Mouse (Mus musculus) embryonic stem cell, embryonic (primary cell): ENCODE measurements at regions not wholly inside any gene's neighbourhood (a gene's known extent, or its start where the extent isn't known, plus 50 kb on each side); places are given as distances from the start of the nearest gene placed in this dataset.

ENCODE experiments used
- CTCF ChIA-PET, 4 experiments: fragments of 300-600 bp in 2 of 4; fragments of 350-600 bp in 2 of 4; sonication (Branson Sonifier 250); formaldehyde crosslinking; loops; one replicate each; lab custom pipeline; 2022; ENCODE audit warnings: inconsistent platforms in 2 of 4; lab: Charles Lee
- POLR2A ChIA-PET, 4 experiments: fragments of 300-600 bp in 2 of 4; fragments of 350-600 bp in 2 of 4; sonication (Branson Sonifier 250); formaldehyde crosslinking; loops; one replicate each; lab custom pipeline; 2022; ENCODE audit warnings: antibody characterized with exemption in 4 of 4, inconsistent platforms in 1 of 4; lab: Charles Lee

DNA sequence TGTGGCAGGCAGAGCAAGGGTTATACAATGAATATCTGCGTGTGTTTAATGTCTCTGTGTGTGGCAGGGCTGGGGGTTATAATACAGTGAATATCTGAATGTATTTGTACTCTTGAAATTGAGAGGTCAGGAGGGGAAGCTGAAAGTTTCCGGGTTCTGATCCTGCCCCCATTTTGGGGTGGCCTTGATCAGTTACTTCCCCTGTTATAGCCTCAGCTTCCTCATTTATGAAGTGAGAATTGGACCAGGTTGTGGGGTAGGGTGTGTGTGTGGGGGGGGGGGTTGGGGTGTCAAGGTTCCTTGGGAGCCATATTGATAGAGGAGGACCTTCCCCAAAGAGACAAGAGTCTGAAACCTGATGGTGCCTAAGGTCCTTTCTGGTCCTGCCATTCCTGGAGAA lies 152.8 kb upstream of the Mrps10 start:
- ChIA-PET POLR2A (interaction anchor here in 2 of 4 experiments (0.6 to 1.4 kb wide), 8 partner anchors 9 to 268 kb away, joined by 3 to 4 read pairs (median 3); no protein-coding TSS in a partner anchor), CTCF (no interaction called here)

DNA sequence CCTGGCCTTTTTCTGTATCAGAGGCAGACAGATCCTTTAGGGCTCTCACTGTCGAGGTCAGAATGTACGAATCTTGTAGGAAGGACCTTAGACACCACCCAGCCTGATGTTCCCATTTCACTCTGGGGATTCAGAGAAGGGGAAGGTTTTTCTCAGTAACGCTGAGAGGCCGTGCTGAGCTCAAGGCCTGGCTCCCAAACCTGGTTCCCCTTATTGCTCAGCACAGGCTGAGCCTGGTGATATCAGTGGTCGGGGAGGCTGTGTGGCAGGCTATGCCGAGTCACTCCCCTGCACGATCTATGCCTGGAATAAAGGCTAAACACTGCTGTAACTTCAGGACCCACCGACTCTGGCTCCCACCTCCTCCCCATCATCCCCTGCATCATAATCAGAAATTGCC lies 154.6 kb upstream of the Mrps10 start:
- ChIA-PET POLR2A (interaction anchor here in 3 of 4 experiments (0.6 to 1.8 kb wide), 8 partner anchors 9 to 403 kb away, joined by 3 to 7 read pairs (median 3); no protein-coding TSS in a partner anchor), CTCF (no interaction called here)

DNA sequence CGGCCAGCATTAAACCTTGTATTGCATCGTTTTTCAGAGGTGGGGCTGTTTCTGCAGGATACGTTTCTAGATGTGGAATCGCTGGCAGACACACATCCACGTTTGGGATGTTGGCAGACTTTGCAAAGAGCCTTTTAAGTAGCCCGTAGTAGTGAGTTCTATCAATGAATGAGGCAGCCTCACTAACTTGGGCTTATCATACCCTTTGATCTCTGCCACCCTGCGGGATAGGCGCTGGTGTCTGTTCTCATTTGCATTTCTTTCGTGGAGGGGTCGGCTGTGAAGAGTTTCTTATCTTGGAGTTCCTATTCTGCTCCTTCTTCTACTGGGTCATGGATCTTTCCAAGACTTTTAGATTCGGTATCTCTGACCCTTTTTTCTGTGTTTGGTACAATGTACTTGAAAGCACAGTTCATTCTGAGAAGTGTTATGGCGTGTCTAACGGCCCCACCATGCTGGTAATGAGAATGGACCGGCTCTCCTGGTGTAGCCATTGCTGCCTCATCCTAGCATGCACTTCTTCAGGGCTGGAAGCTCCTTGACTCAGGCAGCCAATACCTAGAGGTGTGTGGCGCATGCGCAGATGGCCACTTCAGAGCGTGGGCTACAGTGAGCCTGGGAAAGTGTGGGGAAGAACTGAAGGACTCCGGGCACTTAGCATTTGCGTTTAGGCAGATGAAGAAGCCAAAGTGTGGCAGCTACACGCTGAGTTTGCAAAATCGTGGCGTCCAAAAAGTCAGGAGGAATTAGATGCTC lies 158.1 kb upstream of the Mrps10 start:
- CTCF ChIA-PET, result interaction anchor here in 3 of 4 experiments (0.5 to 0.9 kb wide), 3 partner anchors 20 to 1036 kb away, joined by 3 to 6 read pairs (median 3); no protein-coding TSS in a partner anchor
- POLR2A ChIA-PET, result interaction anchor here (0.6 to 1.4 kb wide), 9 partner anchors 12 to 282 kb away, joined by 3 to 8 read pairs (median 7); no protein-coding TSS in a partner anchor

DNA sequence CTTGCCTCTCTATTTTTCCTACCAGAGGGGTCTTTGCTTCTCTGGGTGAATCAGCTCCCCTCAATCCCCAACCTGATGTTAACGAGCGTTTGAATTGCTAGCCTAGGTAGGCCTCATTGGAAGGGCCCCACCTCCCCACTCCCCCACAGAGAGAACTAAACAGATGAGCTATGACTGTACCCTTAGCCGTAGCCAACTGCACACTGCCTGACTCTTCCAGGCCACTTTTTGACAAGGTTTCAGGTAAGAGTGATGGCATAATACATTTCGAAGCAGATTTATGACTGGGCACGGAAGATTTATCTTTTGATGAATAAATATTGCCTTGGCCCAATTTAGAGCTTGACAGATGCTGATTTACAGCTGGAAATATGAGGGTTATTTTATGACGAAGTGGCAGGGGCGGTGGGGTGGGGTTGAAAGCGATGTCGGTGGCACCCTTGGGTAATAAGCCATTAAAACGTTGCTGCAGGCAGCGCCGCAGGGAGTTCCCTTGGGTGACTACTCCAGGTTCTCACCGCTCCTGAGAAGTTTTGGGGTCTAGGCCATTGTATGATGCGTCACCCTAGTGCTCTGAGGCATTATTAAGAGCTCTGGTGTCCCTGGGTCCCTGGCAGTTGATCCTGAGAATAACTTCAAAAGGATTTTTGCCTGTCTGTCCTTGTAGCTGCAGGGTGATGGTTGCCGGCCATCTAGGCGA lies 159.7 kb upstream of the Mrps10 start:
- ChIA-PET POLR2A (interaction anchor here (0.5 to 6.5 kb wide), 14 partner anchors 9 to 707 kb away, joined by 3 to 78 read pairs (median 4); no protein-coding TSS in a partner anchor), CTCF (interaction anchor here in 3 of 4 experiments (0.6 to 1.0 kb wide), 5 partner anchors 11 to 1549 kb away, joined by 3 to 5 read pairs (median 3); no protein-coding TSS in a partner anchor)

DNA sequence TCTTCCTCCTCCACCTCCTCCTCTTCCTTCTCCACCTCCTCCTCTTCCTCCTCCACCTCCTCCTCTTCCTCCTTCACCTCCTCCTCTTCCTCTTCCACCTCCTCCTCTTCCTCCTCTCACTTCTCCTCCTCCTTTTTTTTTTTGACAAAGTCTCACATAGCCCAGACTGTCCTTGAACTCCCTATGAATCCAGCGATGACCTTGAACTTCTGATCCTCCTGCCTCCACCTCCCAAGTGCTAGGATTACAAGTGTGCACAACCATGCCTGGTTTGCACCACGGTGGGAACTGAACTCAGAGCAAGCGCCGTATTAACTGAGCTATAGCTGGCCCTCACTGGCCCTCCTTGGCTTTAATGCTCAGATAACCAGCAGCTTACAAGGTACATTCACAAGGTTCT lies 161.2 kb upstream of the Mrps10 start:
- ChIA-PET CTCF (interaction anchor here in 1 of 4 experiments (0.6 kb wide), 1 partner anchor 314 kb away, joined by 3 read pairs; no protein-coding TSS in a partner anchor), POLR2A (interaction anchor here (0.6 to 6.5 kb wide), 9 partner anchors 9 to 317 kb away, joined by 3 to 78 read pairs (median 3); partner anchors contain the start of gene Tbcc (in 1 of the 4))

DNA sequence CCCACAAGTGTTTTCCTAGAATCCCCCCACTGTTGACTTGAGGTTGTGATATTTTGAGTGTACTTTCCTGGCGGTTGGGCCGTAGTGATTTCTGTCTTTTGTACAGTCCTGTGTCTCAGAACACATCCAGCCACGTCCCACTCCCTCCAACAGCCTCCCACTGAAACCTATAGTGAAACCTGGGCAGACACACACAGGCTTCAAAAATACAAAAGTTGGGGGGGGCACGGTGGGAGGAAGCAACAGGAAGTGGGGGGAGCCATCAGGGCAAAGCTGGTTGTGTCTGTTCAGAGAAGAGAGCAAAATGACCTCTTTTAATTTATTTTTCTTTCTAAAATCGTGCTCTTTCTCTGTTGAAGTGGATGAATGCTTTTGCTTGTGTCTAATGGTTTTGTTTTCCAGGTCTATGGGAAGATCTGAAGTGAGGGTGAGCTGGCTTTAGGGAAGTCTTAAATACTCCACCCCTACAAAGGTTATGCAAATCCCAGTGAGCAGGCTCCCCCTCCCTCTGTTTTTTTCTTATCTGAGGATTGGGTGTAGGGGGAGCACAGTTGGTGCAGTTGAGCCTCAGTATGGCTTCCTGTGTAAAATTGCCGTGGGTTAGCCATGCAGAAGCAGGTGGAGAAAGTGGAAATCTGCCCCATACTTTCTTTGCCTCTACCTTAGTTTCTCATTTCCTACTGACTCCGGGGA lies 164.1 kb upstream of the Mrps10 start:
- CTCF ChIA-PET, result interaction anchor here in 3 of 4 experiments (0.6 to 1.0 kb wide), 7 partner anchors 12 to 437 kb away, joined by 3 to 6 read pairs (median 4); partner anchors contain the start of gene Tbcc (in 1 of the 3)
- POLR2A ChIA-PET, result interaction anchor here (0.6 to 6.5 kb wide), 26 partner anchors 9 to 358 kb away, joined by 3 to 78 read pairs (median 3); no protein-coding TSS in a partner anchor

DNA sequence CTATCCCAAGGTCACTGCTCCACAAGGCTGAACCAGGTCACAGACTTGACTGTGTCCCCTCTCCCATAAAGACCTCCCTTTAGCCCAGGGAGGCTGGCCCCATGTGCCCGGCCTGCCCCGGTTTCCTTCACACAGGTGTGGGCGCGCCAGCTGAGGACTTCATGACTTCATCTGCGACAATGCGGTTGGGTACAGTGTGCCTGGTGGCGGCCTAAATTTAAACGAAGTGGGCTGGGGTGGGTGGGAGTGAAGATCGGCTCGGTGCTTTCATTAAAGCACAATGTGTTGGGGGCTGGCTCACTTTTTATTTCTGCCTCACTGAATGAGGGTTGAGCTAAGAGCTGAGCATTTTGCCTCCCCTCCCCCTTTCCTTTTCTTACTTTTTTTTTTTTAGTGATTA lies 169.5 kb upstream of the Mrps10 start:
- ChIA-PET CTCF (interaction anchor here in 1 of 4 experiments (0.6 to 0.8 kb wide), 3 partner anchors 19 to 161 kb away, joined by 3 to 5 read pairs (median 3); no protein-coding TSS in a partner anchor), POLR2A (interaction anchor here in 3 of 4 experiments (0.7 to 1.7 kb wide), 7 partner anchors 9 to 142 kb away, joined by 3 to 8 read pairs (median 4); no protein-coding TSS in a partner anchor)

DNA sequence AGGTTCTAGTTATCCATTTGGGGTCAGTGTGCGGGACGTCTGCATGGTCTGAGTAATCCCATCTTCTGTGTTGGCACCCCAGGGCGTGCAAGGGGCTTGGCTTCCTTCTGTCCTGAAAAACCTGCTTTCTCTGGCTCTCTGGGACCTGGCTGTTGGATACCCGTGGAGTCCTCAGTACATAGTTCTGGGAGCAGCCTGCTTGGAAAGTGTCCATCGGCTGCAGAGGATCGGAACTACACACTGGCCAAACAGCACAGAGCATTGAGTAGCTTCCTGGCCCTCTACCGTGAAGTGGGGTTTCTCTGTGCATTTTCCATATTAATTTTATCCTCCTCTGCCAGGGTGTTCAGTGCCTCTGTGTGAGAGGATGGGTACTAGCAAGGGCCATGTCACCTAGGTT lies 170.7 kb upstream of the Mrps10 start:
- CTCF ChIA-PET, result interaction anchor here in 1 of 4 experiments (1.2 kb wide), 1 partner anchor 10 kb away, joined by 5 read pairs; no protein-coding TSS in a partner anchor

DNA sequence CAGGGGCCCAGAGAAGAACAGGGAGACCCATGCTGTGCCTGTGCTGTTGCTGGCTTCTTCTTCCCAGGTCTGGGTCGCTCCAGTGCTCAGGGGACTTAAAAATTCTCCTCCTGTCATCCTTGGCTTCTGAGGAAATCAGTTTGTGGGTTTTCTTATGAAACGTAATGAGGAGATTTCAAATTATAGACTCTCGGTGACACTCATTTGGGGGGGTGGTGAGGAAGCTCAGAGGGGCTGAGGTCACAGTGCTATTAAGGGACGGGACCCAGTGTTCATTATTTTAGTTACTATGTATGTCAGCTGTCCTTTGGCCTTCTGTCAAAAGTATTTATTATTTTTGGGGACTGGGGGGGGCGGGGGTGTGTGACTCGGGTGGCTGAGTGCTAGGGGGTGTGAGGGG lies 171.7 kb upstream of the Mrps10 start:
- POLR2A ChIA-PET, result interaction anchor here in 3 of 4 experiments (0.5 to 5.9 kb wide), 39 partner anchors 8 to 619 kb away, joined by 3 to 78 read pairs (median 5); no protein-coding TSS in a partner anchor
- CTCF ChIA-PET, result interaction anchor here in 3 of 4 experiments (0.6 to 1.7 kb wide), 4 partner anchors 40 to 1449 kb away, joined by 3 to 4 read pairs (median 4); no protein-coding TSS in a partner anchor

More for the DNA sequence above, 170.7 kb upstream of the Mrps10 start:
- POLR2A ChIA-PET, result interaction anchor here in 2 of 4 experiments (0.6 to 3.3 kb wide), 5 partner anchors 10 to 42 kb away, joined by 3 to 10 read pairs (median 4); no protein-coding TSS in a partner anchor

DNA sequence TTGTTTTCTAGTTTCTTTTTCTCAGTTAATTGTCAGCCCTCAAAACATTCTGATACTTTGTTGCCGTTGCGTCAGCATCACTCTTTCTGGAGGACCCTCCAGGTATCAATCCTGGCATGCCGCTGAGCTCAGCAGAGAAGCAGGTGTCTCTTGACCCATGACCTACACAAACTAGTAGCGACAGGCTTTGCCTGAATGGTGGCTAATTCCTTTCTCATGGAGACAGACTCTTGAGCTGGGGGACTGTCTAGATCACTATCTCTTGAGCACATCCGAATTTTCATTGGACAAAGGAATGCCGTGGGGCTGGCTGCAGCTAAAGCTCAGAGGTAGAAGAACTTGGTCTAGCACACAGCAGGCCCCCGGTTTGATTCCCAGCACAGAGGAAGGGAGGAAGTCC lies 172.7 kb upstream of the Mrps10 start:
- ChIA-PET CTCF (interaction anchor here (0.5 to 1.7 kb wide), 8 partner anchors 22 to 535 kb away, joined by 3 to 6 read pairs (median 4); no protein-coding TSS in a partner anchor), POLR2A (interaction anchor here in 3 of 4 experiments (0.5 to 5.9 kb wide), 61 partner anchors 8 to 376 kb away, joined by 3 to 78 read pairs (median 5); partner anchors contain the start of gene Taf8 (in 1 of the 3))

DNA sequence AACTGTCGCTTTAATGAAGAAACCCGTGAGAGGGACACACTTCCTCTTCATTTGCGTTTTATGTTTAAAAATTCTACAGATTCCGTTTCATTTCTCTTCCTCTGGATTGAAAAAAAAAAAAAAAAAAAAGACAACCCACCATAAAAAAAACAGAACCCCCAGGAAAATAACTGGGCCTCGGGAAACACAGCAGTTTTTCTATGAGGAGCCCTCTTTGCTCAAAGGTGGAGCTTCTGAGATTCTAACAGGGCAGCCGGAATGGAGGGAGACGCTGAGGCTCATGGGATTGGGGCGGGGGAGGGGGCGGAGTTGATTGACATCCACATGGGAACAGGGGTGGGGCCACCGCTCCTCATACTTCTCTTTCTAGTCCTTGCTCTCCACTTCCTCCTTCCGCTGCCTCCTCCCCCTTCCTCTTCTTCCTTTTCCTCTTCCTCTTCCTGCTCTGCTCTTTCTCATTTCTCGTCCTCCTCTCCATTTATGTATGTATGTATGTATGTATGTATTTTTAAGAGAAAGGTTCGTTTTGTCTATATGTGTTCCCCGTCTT lies 174.1 kb upstream of the Mrps10 start:
- ChIA-PET CTCF (interaction anchor here in 3 of 4 experiments (0.6 to 0.8 kb wide), 11 partner anchors 25 to 1495 kb away, joined by 3 to 14 read pairs (median 7); no protein-coding TSS in a partner anchor), POLR2A (interaction anchor here (0.5 to 5.9 kb wide), 46 partner anchors 10 to 1836 kb away, joined by 3 to 78 read pairs (median 4); partner anchors contain the start of gene Tbcc (in 1 of the 4))

DNA sequence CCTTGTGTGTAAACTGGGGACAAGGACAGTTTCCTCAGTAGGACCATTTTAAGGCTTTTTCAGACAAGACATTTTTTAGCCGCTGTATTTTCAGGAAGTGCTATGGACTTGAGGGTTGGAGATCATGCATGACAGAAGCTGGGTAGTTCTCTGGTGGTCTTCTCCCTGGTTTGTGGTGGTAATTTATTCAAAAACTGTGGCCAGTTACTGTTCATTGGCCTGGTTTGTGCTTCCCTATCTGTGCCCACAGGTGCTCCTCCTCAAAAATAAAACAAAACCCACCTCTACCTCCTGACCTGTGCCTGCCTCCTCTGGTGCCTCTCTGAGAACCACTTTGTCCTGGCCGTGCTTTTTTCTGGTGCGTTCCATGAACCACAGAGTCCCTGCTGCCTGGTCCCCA lies 177.3 kb upstream of the Mrps10 start:
- CTCF ChIA-PET, result no interaction called here
- POLR2A ChIA-PET, result interaction anchor here in 2 of 4 experiments (0.7 to 3.6 kb wide), 5 partner anchors 8 to 37 kb away, joined by 3 to 18 read pairs (median 4); no protein-coding TSS in a partner anchor

DNA sequence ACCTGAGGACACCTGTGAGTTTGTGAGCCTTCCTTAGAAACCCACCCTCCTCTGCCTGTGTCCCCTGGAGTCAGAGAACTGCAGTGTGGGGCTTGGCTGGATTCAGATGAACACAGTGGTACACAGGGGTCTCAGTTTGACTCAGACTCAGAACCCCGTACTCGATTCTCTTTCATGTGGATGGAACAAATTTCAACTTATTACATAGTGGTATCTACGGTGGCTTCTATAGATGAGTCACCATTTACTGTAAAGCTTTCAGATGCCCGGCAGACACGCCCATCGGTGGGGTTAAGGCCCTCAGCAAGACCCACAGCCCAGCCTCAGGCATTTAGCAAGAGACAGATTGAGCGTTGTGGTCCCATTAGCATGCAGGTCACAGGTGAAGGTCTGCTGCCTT lies 178.9 kb upstream of the Mrps10 start:
- ChIA-PET CTCF (interaction anchor here in 1 of 4 experiments (1.3 kb wide), 1 partner anchor 151 kb away, joined by 3 read pairs; no protein-coding TSS in a partner anchor), POLR2A (interaction anchor here in 3 of 4 experiments (0.5 to 1.7 kb wide), 5 partner anchors 10 to 36 kb away, joined by 3 to 4 read pairs (median 4); no protein-coding TSS in a partner anchor)

DNA sequence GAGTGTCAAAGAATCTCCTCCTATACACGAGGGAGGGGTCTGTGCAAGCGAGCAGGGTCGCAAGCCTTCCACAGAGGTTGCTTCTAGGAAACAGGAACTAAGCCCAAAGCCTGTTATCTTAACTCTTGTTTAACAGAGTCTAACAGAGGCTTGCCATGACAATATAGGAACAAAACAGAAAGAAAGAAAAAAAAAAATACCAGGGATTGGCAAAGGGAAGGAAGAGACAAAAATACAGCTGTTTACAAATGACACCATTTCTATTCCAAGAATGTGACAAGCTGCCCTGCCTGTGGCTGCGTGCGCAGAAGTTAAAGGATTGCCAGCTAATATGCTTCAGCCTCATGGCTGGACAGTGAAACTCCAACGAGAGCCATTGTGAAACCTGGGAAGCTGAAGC lies 173.8 kb upstream of the Ubr2 start:
- POLR2A ChIA-PET, result interaction anchor here in 3 of 4 experiments (0.7 to 2.8 kb wide), 7 partner anchors 9 to 785 kb away, joined by 3 to 10 read pairs (median 3); no protein-coding TSS in a partner anchor

DNA sequence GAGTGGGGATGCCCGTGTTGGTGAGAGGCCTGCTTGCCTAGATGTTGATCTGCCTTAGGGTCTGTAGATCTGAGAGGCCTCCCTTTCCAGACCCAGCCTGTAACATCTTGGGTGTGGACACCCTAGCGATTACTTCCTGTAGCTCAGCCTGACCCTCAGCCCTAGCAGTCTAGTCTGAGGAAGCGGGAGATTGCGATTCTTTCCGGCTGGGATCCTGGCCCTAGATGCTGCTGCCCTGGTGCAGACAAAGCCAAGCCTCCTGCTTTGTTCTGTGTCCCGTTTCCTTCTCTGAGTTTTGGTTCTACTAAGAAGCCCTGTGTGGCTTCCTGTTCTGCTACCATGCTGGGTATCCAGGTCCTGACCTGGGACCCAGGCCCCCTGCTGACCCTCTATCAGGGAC lies 171.8 kb upstream of the Ubr2 start:
- ChIA-PET CTCF (interaction anchor here in 1 of 4 experiments (0.7 kb wide), 1 partner anchor 28 kb away, joined by 3 read pairs; no protein-coding TSS in a partner anchor), POLR2A (interaction anchor here in 3 of 4 experiments (0.6 to 1.6 kb wide), 4 partner anchors 12 to 30 kb away, joined by 4 to 7 read pairs (median 4); no protein-coding TSS in a partner anchor)

More for the DNA sequence above, 173.8 kb upstream of the Ubr2 start:
- CTCF ChIA-PET, result no interaction called here

DNA sequence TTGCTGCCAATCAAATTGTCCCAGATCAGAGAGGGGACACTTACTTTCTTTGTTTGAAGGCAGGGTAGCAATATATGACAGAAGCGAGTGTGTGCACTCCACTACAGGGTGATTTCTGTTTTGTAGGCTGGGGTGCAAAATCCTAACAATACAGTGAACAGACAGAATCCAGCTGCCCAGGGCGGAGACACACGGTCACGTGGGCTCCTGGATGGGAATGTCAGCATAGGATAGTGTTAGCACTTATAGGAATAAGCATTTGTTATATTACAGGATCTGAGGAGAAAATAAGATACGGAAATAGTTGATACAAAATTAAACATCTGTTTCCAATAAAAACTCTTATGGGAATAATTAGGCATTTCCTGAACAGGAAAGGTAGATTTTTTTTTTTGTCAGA lies 169.1 kb upstream of the Ubr2 start:
- ChIA-PET POLR2A (interaction anchor here in 2 of 4 experiments (0.6 to 2.3 kb wide), 8 partner anchors 11 to 211 kb away, joined by 3 to 12 read pairs (median 3); no protein-coding TSS in a partner anchor), CTCF (interaction anchor here in 2 of 4 experiments (0.7 kb wide), 2 partner anchors 30 to 579 kb away, joined by 3 to 5 read pairs; no protein-coding TSS in a partner anchor)
